Mouse (Mus musculus): ENCODE results near the gene Phpt1.

- TF ChIP-seq POLR2A (IDR thresholded peaks at IDR 0.05; ENCODE audit: borderline replicate concordance, insufficient read depth, low read length): no peak
- TF ChIP-seq CTCF (IDR thresholded peaks at IDR 0.05; ENCODE audit: borderline replicate concordance, insufficient read depth, low read depth, low read length): no peak
Measured at GRCm38 (mm10) chr2:25568473-25569019, 6.5 kb downstream of the Phpt1 start.

Data from cerebellum, adult 2 months (tissue).